Mouse (Mus musculus): ENCODE results near the gene Rpp30. TPM values are rescaled to one million over a fixed set of nuclear protein-coding genes. Genes with fewer than 3 reads are reported as not detected.

Rpp30 gene
- total RNA-seq, 1 experiment = 32.6 TPM

- Histone ChIP-seq H3K27ac (ENCODE audit: insufficient read depth, low read depth, low read length, poor library complexity, severe bottlenecking) (no peak overlapping the region), H3K4me1 (ENCODE audit: control insufficient read depth in 2 of 2, insufficient read depth in 2 of 2, low read length in 2 of 2, poor library complexity in 1 of 2) (no peaks in the 10 kb centered on the region), H3K9me3 (ENCODE audit: control insufficient read depth, insufficient read depth, low read depth, low read length) (no peaks in the 10 kb centered on the region), H3K36me3 (ENCODE audit: control insufficient read depth, insufficient read depth, low read length, poor library complexity, severe bottlenecking) (no peaks in the 10 kb centered on the region), H3K4me3 (ENCODE audit: insufficient read depth in 1 of 2, low read depth in 1 of 2, low read length in 2 of 2, poor library complexity in 1 of 2, severe bottlenecking in 1 of 2) (no peak overlapping the region), H3K9ac (ENCODE audit: insufficient read depth, low read depth, low read length, poor library complexity, severe bottlenecking) (no peak overlapping the region)
- DNase-seq (ENCODE audit: low read depth, low spot score) = no peak
- in situ Hi-C loops (cut with MboI; ENCODE audit: low sequenced_read_pairs in 2 of 2, unreplicated experiment in 2 of 2) = no loop called here
- TF ChIP-seq HCFC1 (IDR thresholded peaks at IDR 0.05; ENCODE audit: borderline replicate concordance, insufficient read depth, low read length) (no peak), ZC3H11A (IDR thresholded peaks at IDR 0.05; ENCODE audit: borderline replicate concordance, low read depth, low read length) (no peak; the same call in 1 of the 2 replicates), MAFK (IDR thresholded peaks at IDR 0.05; ENCODE audit: insufficient read depth, low read depth, low read length) (no peak), CHD2 (IDR thresholded peaks at IDR 0.05; ENCODE audit: low read depth, low read length) (no peak), ZNF384 (IDR thresholded peaks at IDR 0.05; ENCODE audit: low read depth, low read length) (no peak)
Observed at GRCm38 (mm10) chr19:36062801-36063529, 20.6 kb upstream of the Rpp30 start.

GRCm38 (mm10) chr19:36082606-36083261 lies 782 bp upstream of the Rpp30 start:
- peak; percentile 48 for DNase-seq (ENCODE audit: low read depth, low spot score)
- peaks cover 2% of the 10 kb centered on the region; the same call in 1 of the 2 replicates for H3K36me3 ChIP-seq (ENCODE audit: control insufficient read depth, insufficient read depth, low read length, poor library complexity, severe bottlenecking)
- H3K9me3 ChIP-seq (ENCODE audit: control insufficient read depth, insufficient read depth, low read depth, low read length) = no peaks in the 10 kb centered on the region
- no peak overlapping the region; the same call in 1 of the 2 replicates for H3K9ac ChIP-seq (ENCODE audit: insufficient read depth, low read depth, low read length, poor library complexity, severe bottlenecking)
- H3K4me1 ChIP-seq (ENCODE audit: control insufficient read depth in 2 of 2, insufficient read depth in 2 of 2, low read length in 2 of 2, poor library complexity in 1 of 2) = no peaks in the 10 kb centered on the region
- TF ChIP-seq ZC3H11A (IDR thresholded peaks at IDR 0.05; ENCODE audit: borderline replicate concordance, low read depth, low read length) (peak; percentile 62; the same call in 1 of the 2 replicates), CHD2 (IDR thresholded peaks at IDR 0.05; ENCODE audit: low read depth, low read length) (no peak), ZNF384 (IDR thresholded peaks at IDR 0.05; ENCODE audit: low read depth, low read length) (no peak)
- peak overlapping the region in 1 of 2 experiments; percentile 95; a peak in 1 of 4 replicates for H3K4me3 ChIP-seq (ENCODE audit: insufficient read depth in 1 of 2, low read depth in 1 of 2, low read length in 2 of 2, poor library complexity in 1 of 2, severe bottlenecking in 1 of 2)
- H3K27ac ChIP-seq (ENCODE audit: insufficient read depth, low read depth, low read length, poor library complexity, severe bottlenecking) = no peak overlapping the region
- in situ Hi-C loops (cut with MboI; ENCODE audit: low sequenced_read_pairs in 2 of 2, unreplicated experiment in 2 of 2) = loop anchor here in 1 of 2 experiments (25.0 kb wide), 1 partner anchor 1095 kb away; no protein-coding TSS in a partner anchor

DNA sequence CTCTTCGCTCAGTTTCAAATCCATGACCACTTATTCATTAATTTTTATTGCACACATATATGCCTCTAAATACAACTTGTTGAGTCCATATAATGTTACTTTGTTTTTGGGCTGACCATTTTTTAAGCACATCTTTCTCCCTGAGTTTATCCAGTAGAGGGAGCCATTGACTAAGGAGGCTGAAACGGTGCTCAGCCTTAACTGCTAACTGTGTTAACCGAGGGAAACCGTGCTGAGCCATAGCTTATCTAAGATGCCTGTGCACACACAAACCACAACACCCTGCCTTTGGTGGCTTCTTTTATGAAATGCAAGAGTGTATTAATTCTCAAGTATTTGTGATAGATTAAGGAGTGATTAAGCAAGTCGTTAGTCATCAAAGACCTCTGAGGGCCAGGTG lies 7.3 kb downstream of the Rpp30 start:
- no peak for TF ChIP-seq ZNF384 (IDR thresholded peaks at IDR 0.05; ENCODE audit: low read depth, low read length)
- no peak for TF ChIP-seq HCFC1 (IDR thresholded peaks at IDR 0.05; ENCODE audit: borderline replicate concordance, insufficient read depth, low read length)
- peak; percentile 36; the same call in 1 of the 2 replicates for TF ChIP-seq ZC3H11A (IDR thresholded peaks at IDR 0.05; ENCODE audit: borderline replicate concordance, low read depth, low read length)
- Histone ChIP-seq H3K36me3 (ENCODE audit: control insufficient read depth, insufficient read depth, low read length, poor library complexity, severe bottlenecking) (peaks cover 25% of the 10 kb centered on the region), H3K9ac (ENCODE audit: insufficient read depth, low read depth, low read length, poor library complexity, severe bottlenecking) (no peak overlapping the region), H3K27ac (ENCODE audit: insufficient read depth, low read depth, low read length, poor library complexity, severe bottlenecking) (no peak overlapping the region), H3K9me3 (ENCODE audit: control insufficient read depth, insufficient read depth, low read depth, low read length) (no peaks in the 10 kb centered on the region), H3K4me1 (ENCODE audit: control insufficient read depth in 2 of 2, insufficient read depth in 2 of 2, low read length in 2 of 2, poor library complexity in 1 of 2) (no peaks in the 10 kb centered on the region), H3K4me3 (ENCODE audit: insufficient read depth in 1 of 2, low read depth in 1 of 2, low read length in 2 of 2, poor library complexity in 1 of 2, severe bottlenecking in 1 of 2) (no peak overlapping the region)
- in situ Hi-C loops (cut with MboI; ENCODE audit: low sequenced_read_pairs in 2 of 2, unreplicated experiment in 2 of 2) = loop anchor here in 1 of 2 experiments (25.0 kb wide), 1 partner anchor 1103 kb away; no protein-coding TSS in a partner anchor
- no peak for DNase-seq (ENCODE audit: low read depth, low spot score)

GRCm38 (mm10) chr19:36097194-36097593 lies 13.7 kb downstream of the Rpp30 start:
- H3K4me3 ChIP-seq (ENCODE audit: insufficient read depth in 1 of 2, low read depth in 1 of 2, low read length in 2 of 2, poor library complexity in 1 of 2, severe bottlenecking in 1 of 2) = no peak overlapping the region
- H3K9me3 ChIP-seq (ENCODE audit: control insufficient read depth, insufficient read depth, low read depth, low read length) = no peaks in the 10 kb centered on the region
- H3K36me3 ChIP-seq (ENCODE audit: control insufficient read depth, insufficient read depth, low read length, poor library complexity, severe bottlenecking) = peaks cover 23% of the 10 kb centered on the region
- in situ Hi-C loops (cut with MboI; ENCODE audit: low sequenced_read_pairs in 2 of 2, unreplicated experiment in 2 of 2) = loop anchor here in 1 of 2 experiments (25.0 kb wide), 1 partner anchor 1110 kb away; no protein-coding TSS in a partner anchor
- H3K27ac ChIP-seq (ENCODE audit: insufficient read depth, low read depth, low read length, poor library complexity, severe bottlenecking) = no peak overlapping the region
- TF ChIP-seq ZC3H11A (IDR thresholded peaks at IDR 0.05; ENCODE audit: borderline replicate concordance, low read depth, low read length) (no peak), HCFC1 (IDR thresholded peaks at IDR 0.05; ENCODE audit: borderline replicate concordance, insufficient read depth, low read length) (no peak), CHD2 (IDR thresholded peaks at IDR 0.05; ENCODE audit: low read depth, low read length) (no peak), MAFK (IDR thresholded peaks at IDR 0.05; ENCODE audit: insufficient read depth, low read depth, low read length) (no peak), ZNF384 (IDR thresholded peaks at IDR 0.05; ENCODE audit: low read depth, low read length) (no peak)
- DNase-seq (ENCODE audit: low read depth, low spot score) = no peak
- no peak overlapping the region for H3K9ac ChIP-seq (ENCODE audit: insufficient read depth, low read depth, low read length, poor library complexity, severe bottlenecking)
- H3K4me1 ChIP-seq (ENCODE audit: control insufficient read depth in 2 of 2, insufficient read depth in 2 of 2, low read length in 2 of 2, poor library complexity in 1 of 2) = no peaks in the 10 kb centered on the region

All from ES-E14 (cell line).